Mouse (Mus musculus): Measurements from ENCODE around the gene Fscn3. TPM values are rescaled to one million over a fixed set of nuclear protein-coding genes. Genes with fewer than 3 reads are reported as not detected.

The Fscn3 gene
- polyA plus RNA-seq (2012; ENCODE audit: insufficient read depth, insufficient read length, missing spikeins): not detected in 2 replicates

GRCm38 (mm10) chr6:28427096-28427839, at the start of gene Fscn3:
Fscn3 (plus strand) TSS chr6:28427789.
- TF ChIP-seq CTCF (IDR thresholded peaks at IDR 0.05; ENCODE audit: low read depth, low read length) (no peak), POLR2A (IDR thresholded peaks at IDR 0.05; ENCODE audit: borderline replicate concordance, low read depth, low read length) (no peak)
- Histone ChIP-seq H3K4me1 (ENCODE audit: control insufficient read depth, insufficient read depth, low read length) (peaks cover 13% of the 10 kb centered on the region), H3K27ac (ENCODE audit: insufficient read depth, low read depth, low read length) (no peak within 1 kb of the TSS), H3K4me3 (ENCODE audit: insufficient read depth, low read length) (no peak within 1 kb of the TSS)

DNA sequence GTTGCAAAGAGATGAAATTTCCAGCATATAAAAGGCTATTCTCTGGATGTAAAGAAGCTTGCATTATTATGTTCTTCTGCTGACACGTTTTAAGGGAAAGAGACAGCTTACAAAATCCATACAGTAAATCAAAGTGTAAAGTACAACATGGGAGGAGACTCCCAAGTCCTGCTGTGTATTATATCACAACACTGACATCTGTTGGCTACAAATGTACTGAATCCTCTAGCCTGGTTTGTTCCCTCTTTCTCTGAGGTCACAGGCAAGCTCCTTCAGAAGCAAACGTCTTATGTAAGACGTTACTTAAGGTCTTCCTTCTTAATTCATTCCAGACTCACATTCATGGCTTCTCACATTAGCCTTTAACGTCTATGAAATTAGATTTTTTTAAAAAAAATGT, 45.6 kb upstream of the Fscn3 start:
- Histone ChIP-seq H3K4me1 (ENCODE audit: control insufficient read depth, insufficient read depth, low read length) (no peaks in the 10 kb centered on the region), H3K4me3 (ENCODE audit: insufficient read depth, low read length) (no peak overlapping the region), H3K27ac (ENCODE audit: insufficient read depth, low read depth, low read length) (no peak overlapping the region)
- TF ChIP-seq CTCF (IDR thresholded peaks at IDR 0.05; ENCODE audit: low read depth, low read length) (no peak), POLR2A (IDR thresholded peaks at IDR 0.05; ENCODE audit: borderline replicate concordance, low read depth, low read length) (no peak)

GRCm38 (mm10) chr6:28385169-28385568, 42.4 kb upstream of the Fscn3 start:
- Histone ChIP-seq H3K4me3 (ENCODE audit: insufficient read depth, low read length) (no peak overlapping the region), H3K4me1 (ENCODE audit: control insufficient read depth, insufficient read depth, low read length) (no peaks in the 10 kb centered on the region), H3K27ac (ENCODE audit: insufficient read depth, low read depth, low read length) (no peak overlapping the region)
- no peak for TF ChIP-seq POLR2A (IDR thresholded peaks at IDR 0.05; ENCODE audit: borderline replicate concordance, low read depth, low read length)
- TF ChIP-seq CTCF (IDR thresholded peaks at IDR 0.05; ENCODE audit: low read depth, low read length): no peak

GRCm38 (mm10) chr6:28389038-28389437, 38.6 kb upstream of the Fscn3 start:
- Histone ChIP-seq H3K4me1 (ENCODE audit: control insufficient read depth, insufficient read depth, low read length) (no peaks in the 10 kb centered on the region), H3K27ac (ENCODE audit: insufficient read depth, low read depth, low read length) (no peak overlapping the region), H3K4me3 (ENCODE audit: insufficient read depth, low read length) (no peak overlapping the region)
- no peak for TF ChIP-seq CTCF (IDR thresholded peaks at IDR 0.05; ENCODE audit: low read depth, low read length)

GRCm38 (mm10) chr6:28396051-28396852, 31.3 kb upstream of the Fscn3 start:
- Histone ChIP-seq H3K27ac (ENCODE audit: insufficient read depth, low read depth, low read length) (no peak overlapping the region), H3K4me1 (ENCODE audit: control insufficient read depth, insufficient read depth, low read length) (no peaks in the 10 kb centered on the region), H3K4me3 (ENCODE audit: insufficient read depth, low read length) (no peak overlapping the region)
- TF ChIP-seq CTCF (IDR thresholded peaks at IDR 0.05; ENCODE audit: low read depth, low read length): no peak

DNA sequence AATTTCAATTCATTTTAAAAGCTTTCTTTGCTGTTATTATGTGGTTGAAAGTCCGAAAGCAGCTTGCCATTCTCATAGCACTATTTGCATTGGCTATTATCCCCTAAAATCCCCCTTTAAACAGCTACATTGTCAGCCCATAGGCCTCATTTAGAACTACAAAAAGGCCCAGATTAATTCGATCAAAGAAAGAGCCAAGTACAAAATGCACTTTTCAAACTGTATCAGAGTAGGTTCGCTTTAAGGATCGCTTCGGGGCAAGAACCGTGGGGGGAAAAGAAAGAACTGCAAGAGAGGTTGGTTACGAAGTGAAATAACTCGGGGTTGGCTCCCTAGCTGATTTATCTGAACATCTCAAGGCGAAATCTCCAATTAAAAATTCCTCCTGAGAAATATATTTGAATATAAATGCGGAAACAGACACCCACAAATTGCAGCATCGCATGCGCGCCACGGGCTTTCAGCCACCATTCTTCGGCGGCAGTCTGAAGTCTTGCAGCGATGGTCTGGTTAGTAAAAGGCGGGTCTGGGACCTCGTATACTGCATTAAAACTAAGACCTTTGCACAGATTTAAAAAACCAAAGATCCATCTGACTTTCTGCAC, 30.6 kb upstream of the Fscn3 start:
- Histone ChIP-seq H3K4me3 (ENCODE audit: insufficient read depth, low read length) (peak overlapping the region; percentile 56; the same call in 1 of the 2 replicates), H3K27ac (ENCODE audit: insufficient read depth, low read depth, low read length) (no peak overlapping the region), H3K4me1 (ENCODE audit: control insufficient read depth, insufficient read depth, low read length) (no peaks in the 10 kb centered on the region)
- TF ChIP-seq POLR2A (IDR thresholded peaks at IDR 0.05; ENCODE audit: borderline replicate concordance, low read depth, low read length): no peak
- TF ChIP-seq CTCF (IDR thresholded peaks at IDR 0.05; ENCODE audit: low read depth, low read length): no peak

DNA sequence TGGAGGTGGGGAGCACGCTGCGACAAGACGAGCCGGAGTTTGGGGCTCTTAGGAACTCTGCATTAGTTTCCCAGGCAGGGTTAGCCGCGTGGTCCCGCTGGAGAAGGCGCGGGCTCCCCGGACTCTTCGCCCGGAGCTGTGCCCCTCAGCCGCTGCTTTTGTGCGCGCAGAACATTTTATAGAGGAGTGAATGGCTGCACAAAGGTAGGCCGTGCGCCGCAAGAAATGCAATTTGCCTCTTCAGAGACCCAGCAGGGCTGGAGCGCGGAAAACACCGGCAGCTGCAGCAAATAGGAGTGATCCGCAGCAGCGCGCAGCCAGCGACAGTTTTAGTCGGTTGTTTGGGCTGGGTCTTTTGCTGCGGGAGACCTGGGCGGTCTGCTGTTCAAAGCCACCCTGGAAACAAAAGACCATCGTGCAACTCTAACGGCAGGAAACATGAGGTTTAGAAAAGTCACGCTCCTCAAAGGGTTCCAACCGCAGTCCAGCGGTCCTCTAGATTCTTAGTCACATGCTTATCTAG, 29.8 kb upstream of the Fscn3 start, which contains the start of gene Zfp800:
Gene Zfp800, minus strand, starts transcription at position 325 of the 523 bp plus-strand sequence.
- Histone ChIP-seq H3K27ac (ENCODE audit: insufficient read depth, low read depth, low read length) (no peak within 1 kb of the TSS), H3K4me1 (ENCODE audit: control insufficient read depth, insufficient read depth, low read length) (no peaks in the 10 kb centered on the region), H3K4me3 (ENCODE audit: insufficient read depth, low read length) (peak within 1 kb of the TSS; percentile 56)
- TF ChIP-seq CTCF (IDR thresholded peaks at IDR 0.05; ENCODE audit: low read depth, low read length) (no peak), POLR2A (IDR thresholded peaks at IDR 0.05; ENCODE audit: borderline replicate concordance, low read depth, low read length) (no peak)

GRCm38 (mm10) chr6:28398726-28399125, 28.9 kb upstream of the Fscn3 start:
- Histone ChIP-seq H3K4me3 (ENCODE audit: insufficient read depth, low read length) (no peak overlapping the region), H3K27ac (ENCODE audit: insufficient read depth, low read depth, low read length) (no peak overlapping the region), H3K4me1 (ENCODE audit: control insufficient read depth, insufficient read depth, low read length) (no peaks in the 10 kb centered on the region)
- TF ChIP-seq POLR2A (IDR thresholded peaks at IDR 0.05; ENCODE audit: borderline replicate concordance, low read depth, low read length) (no peak), CTCF (IDR thresholded peaks at IDR 0.05; ENCODE audit: low read depth, low read length) (no peak)

DNA sequence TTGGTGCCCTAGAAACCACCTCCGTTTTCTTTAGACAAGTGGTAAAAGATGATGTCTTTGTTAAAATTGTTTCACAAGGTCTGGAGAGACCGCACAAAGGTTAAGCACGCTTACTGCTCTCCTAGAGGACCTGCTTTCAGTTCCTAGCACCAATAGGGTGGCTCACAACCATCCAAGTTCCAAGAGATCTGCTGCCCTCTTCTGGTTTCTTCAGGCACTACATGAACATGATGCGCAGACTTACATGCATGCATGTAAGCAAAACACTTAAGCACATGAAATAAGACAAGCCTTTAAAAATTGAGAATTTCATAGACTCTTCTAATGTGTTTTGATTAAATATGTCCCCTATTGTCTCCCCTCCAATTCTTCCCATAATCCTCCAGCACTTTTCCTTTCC, 27.8 kb upstream of the Fscn3 start:
- H3K4me3 ChIP-seq (ENCODE audit: insufficient read depth, low read length): no peak overlapping the region
- H3K4me1 ChIP-seq (ENCODE audit: control insufficient read depth, insufficient read depth, low read length): no peaks in the 10 kb centered on the region
- TF ChIP-seq CTCF (IDR thresholded peaks at IDR 0.05; ENCODE audit: low read depth, low read length) (no peak), POLR2A (IDR thresholded peaks at IDR 0.05; ENCODE audit: borderline replicate concordance, low read depth, low read length) (no peak)
- H3K27ac ChIP-seq (ENCODE audit: insufficient read depth, low read depth, low read length): no peak overlapping the region

Data from bone marrow macrophage, adult 2 months (primary cell).